Mouse (Mus musculus): ENCODE results near the gene Grk6. TPM values are rescaled to one million over a fixed set of nuclear protein-coding genes. Genes with fewer than 3 reads are reported as not detected.

The Grk6 gene
- total and polyA plus RNA-seq, 2 experiments: 8.8 to 14.3 TPM

- peaks cover 2% of the 10 kb centered on the region; the same call in 1 of the 2 replicates for H3K36me3 ChIP-seq (ENCODE audit: control insufficient read depth, insufficient read depth, low read length)
- WGBS: 86% methylated on average over 10 of the region's 10 CpGs
Measured at GRCm38 (mm10) chr13:55506697-55507096, 61.8 kb downstream of the Grk6 start.

GRCm38 (mm10) chr13:55507877-55508276, 63.0 kb downstream of the Grk6 start:
- Histone ChIP-seq H3K79me2 (ENCODE audit: control insufficient read depth, insufficient read depth, low read length) (no peaks in the 10 kb centered on the region), H3K4me3 (ENCODE audit: insufficient read depth, low read depth, low read length) (no peak overlapping the region), H3K9ac (ENCODE audit: low read depth, low read length) (no peak overlapping the region), H3K27me3 (ENCODE audit: control insufficient read depth, insufficient read depth, low read length) (no peaks in the 10 kb centered on the region), H3K36me3 (ENCODE audit: control insufficient read depth, insufficient read depth, low read length) (peaks cover 2% of the 10 kb centered on the region; the same call in 1 of the 2 replicates), H3K4me1 (ENCODE audit: control insufficient read depth, insufficient read depth, low read length) (peaks cover 13% of the 10 kb centered on the region), H3K27ac (replicated peaks; ENCODE audit: insufficient read depth, low read depth, low read length) (no peak overlapping the region)
- TF ChIP-seq POLR2A (IDR thresholded peaks at IDR 0.05; ENCODE audit: extremely low read depth, insufficient read depth, low read length) (no peak), CTCF (IDR thresholded peaks at IDR 0.05; ENCODE audit: low read depth, low read length) (no peak)
- WGBS: 88% methylated on average over 11 of the region's 11 CpGs
- DNase-seq (ENCODE audit: extremely low read depth, low read depth, low spot score): no peak

More at GRCm38 (mm10) chr13:55506697-55507096, 61.8 kb downstream of the Grk6 start:
- DNase-seq (ENCODE audit: extremely low read depth, low read depth, low spot score): no peak
- peaks cover 7% of the 10 kb centered on the region for H3K4me1 ChIP-seq (ENCODE audit: control insufficient read depth, insufficient read depth, low read length)
- TF ChIP-seq CTCF (IDR thresholded peaks at IDR 0.05; ENCODE audit: low read depth, low read length) (no peak), POLR2A (IDR thresholded peaks at IDR 0.05; ENCODE audit: extremely low read depth, insufficient read depth, low read length) (no peak)
- no peaks in the 10 kb centered on the region for H3K27me3 ChIP-seq (ENCODE audit: control insufficient read depth, insufficient read depth, low read length)
- no peak overlapping the region for H3K9ac ChIP-seq (ENCODE audit: low read depth, low read length)
- no peak overlapping the region for H3K4me3 ChIP-seq (ENCODE audit: insufficient read depth, low read depth, low read length)
- H3K27ac ChIP-seq (replicated peaks; ENCODE audit: insufficient read depth, low read depth, low read length): no peak overlapping the region
- no peaks in the 10 kb centered on the region for H3K79me2 ChIP-seq (ENCODE audit: control insufficient read depth, insufficient read depth, low read length)

GRCm38 (mm10) chr13:55508531-55508930, 63.7 kb downstream of the Grk6 start:
- DNase-seq (ENCODE audit: extremely low read depth, low read depth, low spot score): no peak
- peaks cover 2% of the 10 kb centered on the region; the same call in 1 of the 2 replicates for H3K36me3 ChIP-seq (ENCODE audit: control insufficient read depth, insufficient read depth, low read length)
- no peak overlapping the region for H3K4me3 ChIP-seq (ENCODE audit: insufficient read depth, low read depth, low read length)
- no peak overlapping the region for H3K9ac ChIP-seq (ENCODE audit: low read depth, low read length)
- TF ChIP-seq POLR2A (IDR thresholded peaks at IDR 0.05; ENCODE audit: extremely low read depth, insufficient read depth, low read length) (no peak), CTCF (IDR thresholded peaks at IDR 0.05; ENCODE audit: low read depth, low read length) (no peak)
- H3K27ac ChIP-seq (replicated peaks; ENCODE audit: insufficient read depth, low read depth, low read length): no peak overlapping the region
- H3K4me1 ChIP-seq (ENCODE audit: control insufficient read depth, insufficient read depth, low read length): peaks cover 13% of the 10 kb centered on the region
- H3K79me2 ChIP-seq (ENCODE audit: control insufficient read depth, insufficient read depth, low read length): no peaks in the 10 kb centered on the region
- over 99% methylated on average over 10 of the region's 10 CpGs for WGBS
- H3K27me3 ChIP-seq (ENCODE audit: control insufficient read depth, insufficient read depth, low read length): no peaks in the 10 kb centered on the region

GRCm38 (mm10) chr13:55510332-55510667, 65.4 kb downstream of the Grk6 start:
- H3K4me1 ChIP-seq (ENCODE audit: control insufficient read depth, insufficient read depth, low read length): peaks cover 13% of the 10 kb centered on the region
- no peaks in the 10 kb centered on the region for H3K79me2 ChIP-seq (ENCODE audit: control insufficient read depth, insufficient read depth, low read length)
- no peak for DNase-seq (ENCODE audit: extremely low read depth, low read depth, low spot score)
- 59% methylated on average over 3 of the region's 3 CpGs for WGBS
- no peaks in the 10 kb centered on the region for H3K36me3 ChIP-seq (ENCODE audit: control insufficient read depth, insufficient read depth, low read length)
- no peak overlapping the region for H3K9ac ChIP-seq (ENCODE audit: low read depth, low read length)
- H3K27ac ChIP-seq (replicated peaks; ENCODE audit: insufficient read depth, low read depth, low read length): no peak overlapping the region
- no peak for TF ChIP-seq POLR2A (IDR thresholded peaks at IDR 0.05; ENCODE audit: extremely low read depth, insufficient read depth, low read length)
- no peak for TF ChIP-seq CTCF (IDR thresholded peaks at IDR 0.05; ENCODE audit: low read depth, low read length)
- no peak overlapping the region for H3K4me3 ChIP-seq (ENCODE audit: insufficient read depth, low read depth, low read length)
- no peaks in the 10 kb centered on the region for H3K27me3 ChIP-seq (ENCODE audit: control insufficient read depth, insufficient read depth, low read length)

Other genes starting within 250 kb of the Grk6 start
- gene Nsd1, start 235.3 kb upstream of the Grk6 start, total RNA-seq (2014; rRNA removed): 45.4 TPM in 2 replicates
- 8.0 and 8.9 TPM in 2 replicates for gene Nsd1, start 235.3 kb upstream of the Grk6 start, polyA plus RNA-seq (2012; rRNA removed)
- gene Prelid1, start 124.6 kb upstream of the Grk6 start, total RNA-seq (2014; rRNA removed): 96.3 and 115 TPM in 2 replicates
- gene Prelid1, start 124.6 kb upstream of the Grk6 start, polyA plus RNA-seq (2012; rRNA removed): 378 and 383 TPM in 2 replicates
- 32.7 and 33.6 TPM in 2 replicates for gene Rab24, start 123.1 kb upstream of the Grk6 start, total RNA-seq (2014; rRNA removed)
- gene Rab24, start 123.1 kb upstream of the Grk6 start, polyA plus RNA-seq (2012; rRNA removed): 50.2 and 56.0 TPM in 2 replicates
- gene Mxd3, start 115.2 kb upstream of the Grk6 start, total RNA-seq (2014; rRNA removed): 0.13 TPM in 1 of 2 replicates, not detected in the other
- gene Mxd3, start 115.2 kb upstream of the Grk6 start, polyA plus RNA-seq (2012; rRNA removed): 0.21 and 0.27 TPM in 2 replicates
- gene Lman2, start 82.3 kb upstream of the Grk6 start, total RNA-seq (2014; rRNA removed): 112 and 127 TPM in 2 replicates
- 136 and 143 TPM in 2 replicates for gene Lman2, start 82.3 kb upstream of the Grk6 start, polyA plus RNA-seq (2012; rRNA removed)
- 0.28 and 0.34 TPM in 2 replicates for gene Rgs14, start 75.3 kb upstream of the Grk6 start, total RNA-seq (2014; rRNA removed)
- gene Rgs14, start 75.3 kb upstream of the Grk6 start, polyA plus RNA-seq (2012; rRNA removed): 0.45 and 0.70 TPM in 2 replicates
- 0.13 TPM in 1 of 2 replicates, not detected in the other for gene Slc34a1, start 46.9 kb upstream of the Grk6 start, total RNA-seq (2014; rRNA removed)
- 0.04 and 0.11 TPM in 2 replicates for gene Slc34a1, start 46.9 kb upstream of the Grk6 start, polyA plus RNA-seq (2012; rRNA removed)
- not detected in 2 replicates for gene Pfn3, start 29.8 kb upstream of the Grk6 start, total RNA-seq (2014; rRNA removed)
- not detected in 2 replicates for gene Pfn3, start 29.8 kb upstream of the Grk6 start, polyA plus RNA-seq (2012; rRNA removed)
- gene F12, start 18.3 kb upstream of the Grk6 start, total RNA-seq (2014; rRNA removed): 391 and 453 TPM in 2 replicates
- gene F12, start 18.3 kb upstream of the Grk6 start, polyA plus RNA-seq (2012; rRNA removed): 621 and 798 TPM in 2 replicates
- gene Prr7, start 19.2 kb downstream of the Grk6 start, total RNA-seq (2014; rRNA removed): not detected in 2 replicates
- 0.31 and 0.44 TPM in 2 replicates for gene Prr7, start 19.2 kb downstream of the Grk6 start, polyA plus RNA-seq (2012; rRNA removed)
- 0.65 and 0.81 TPM in 2 replicates for gene Dbn1, start 43.0 kb downstream of the Grk6 start, total RNA-seq (2014; rRNA removed)
- 2.1 and 2.3 TPM in 2 replicates for gene Dbn1, start 43.0 kb downstream of the Grk6 start, polyA plus RNA-seq (2012; rRNA removed)
- 3.6 and 6.4 TPM in 2 replicates for gene Pdlim7, start 68.6 kb downstream of the Grk6 start, total RNA-seq (2014; rRNA removed)
- gene Pdlim7, start 68.6 kb downstream of the Grk6 start, polyA plus RNA-seq (2012; rRNA removed): 6.7 and 10.2 TPM in 2 replicates
- 0.46 and 0.94 TPM in 2 replicates for gene Dok3, start 84.2 kb downstream of the Grk6 start, total RNA-seq (2014; rRNA removed)
- gene Dok3, start 84.2 kb downstream of the Grk6 start, polyA plus RNA-seq (2012; rRNA removed): 2.5 and 5.2 TPM in 2 replicates
- gene Ddx41, start 91.6 kb downstream of the Grk6 start, total RNA-seq (2014; rRNA removed): 30.1 and 35.4 TPM in 2 replicates
- gene Ddx41, start 91.6 kb downstream of the Grk6 start, polyA plus RNA-seq (2012; rRNA removed): 38.8 and 39.9 TPM in 2 replicates
- gene Fam193b, start 126.0 kb downstream of the Grk6 start, total RNA-seq (2014; rRNA removed): 11.1 and 11.7 TPM in 2 replicates
- gene Fam193b, start 126.0 kb downstream of the Grk6 start, polyA plus RNA-seq (2012; rRNA removed): 39.9 and 67.8 TPM in 2 replicates
- gene Tmed9, start 128.7 kb downstream of the Grk6 start, total RNA-seq (2014; rRNA removed): 45.2 and 45.5 TPM in 2 replicates
- gene Tmed9, start 128.7 kb downstream of the Grk6 start, polyA plus RNA-seq (2012; rRNA removed): 45.5 and 62.2 TPM in 2 replicates
- 7.9 and 9.2 TPM in 2 replicates for gene B4galt7, start 154.8 kb downstream of the Grk6 start, total RNA-seq (2014; rRNA removed)
- 12.3 and 14.8 TPM in 2 replicates for gene B4galt7, start 154.8 kb downstream of the Grk6 start, polyA plus RNA-seq (2012; rRNA removed)
- gene Caml, start 177.9 kb downstream of the Grk6 start, total RNA-seq (2014; rRNA removed): 27.1 and 33.4 TPM in 2 replicates
- gene Caml, start 177.9 kb downstream of the Grk6 start, polyA plus RNA-seq (2012; rRNA removed): 13.4 and 14.6 TPM in 2 replicates
- gene Ddx46, start 190.0 kb downstream of the Grk6 start, total RNA-seq (2014; rRNA removed): 14.6 and 18.6 TPM in 2 replicates
- gene Ddx46, start 190.0 kb downstream of the Grk6 start, polyA plus RNA-seq (2012; rRNA removed): 5.5 and 6.8 TPM in 2 replicates
- gene B230219D22Rik, start 248.1 kb downstream of the Grk6 start, total RNA-seq (2014; rRNA removed): 17.1 and 23.0 TPM in 2 replicates
- gene B230219D22Rik, start 248.1 kb downstream of the Grk6 start, polyA plus RNA-seq (2012; rRNA removed): 12.3 and 12.9 TPM in 2 replicates

Data from liver, adult 2 months (tissue).